Mouse (Mus musculus): ENCODE data around the gene Yipf4.

DNA sequence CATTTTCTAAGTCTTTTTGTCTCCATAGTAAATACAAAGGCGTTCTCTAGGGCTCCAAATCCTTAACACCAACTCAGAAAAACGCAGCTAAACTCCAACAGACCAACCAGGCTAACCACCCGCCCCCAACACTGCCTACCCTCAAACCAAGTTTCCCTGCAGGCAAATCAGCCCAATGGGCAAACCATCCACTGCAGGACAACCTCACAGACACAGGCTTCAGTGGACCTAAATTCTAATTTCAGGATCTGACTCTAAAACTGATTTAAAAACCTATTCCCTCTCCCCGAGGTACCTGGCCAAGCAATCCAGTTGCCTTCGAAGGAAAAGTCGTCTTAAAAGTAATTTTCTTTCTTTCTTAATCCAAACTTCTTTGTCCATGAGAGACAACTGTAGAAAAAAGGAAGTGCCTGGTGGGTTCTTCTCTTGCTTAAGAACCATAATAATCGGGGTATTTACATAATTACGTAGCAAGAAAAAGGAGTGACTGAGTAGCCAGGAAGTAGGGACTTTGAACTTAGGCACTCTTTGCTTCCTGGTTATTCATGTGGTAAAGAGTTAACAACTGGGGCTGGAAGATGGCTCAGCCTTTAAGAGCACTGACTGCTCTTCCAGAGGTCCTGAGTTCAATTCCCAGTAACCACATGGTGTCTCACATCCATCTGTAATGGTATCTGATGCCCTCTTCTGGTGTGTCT, 30.4 kb upstream of the Yipf4 start, which contains the start of gene Nlrc4:
- no peak for TF ChIP-seq CTCF (IDR thresholded peaks at IDR 0.05; ENCODE audit: low read depth)
- no peak for TF ChIP-seq EP300 (IDR thresholded peaks at IDR 0.05; ENCODE audit: low read depth)
